Mouse (Mus musculus) adrenal gland, postnatal 36 days (tissue): ENCODE data around the gene Tbc1d16. TPM values are rescaled to one million over a fixed set of nuclear protein-coding genes. Genes with fewer than 3 reads are reported as not detected.
A peak's percentile ranks its signal among the peaks of the same experiment; 100 is the strongest.

ENCODE experiments used
- DNase-seq, 2 experiments: peaks; one replicate each; pipeline ENCODE4 v3.0.0; 2021; ENCODE audit warnings: mixed read lengths in 1 of 2
- total RNA-seq, 2 experiments: library from RNA; stranded (reverse); gene quantifications; 2 replicates each; pipeline ENCODE4 v1.2.3; 2021

Tbc1d16 gene
- total RNA-seq, 2 experiments from 2014 or later, result 14.3 to 15.9 TPM

DNA sequence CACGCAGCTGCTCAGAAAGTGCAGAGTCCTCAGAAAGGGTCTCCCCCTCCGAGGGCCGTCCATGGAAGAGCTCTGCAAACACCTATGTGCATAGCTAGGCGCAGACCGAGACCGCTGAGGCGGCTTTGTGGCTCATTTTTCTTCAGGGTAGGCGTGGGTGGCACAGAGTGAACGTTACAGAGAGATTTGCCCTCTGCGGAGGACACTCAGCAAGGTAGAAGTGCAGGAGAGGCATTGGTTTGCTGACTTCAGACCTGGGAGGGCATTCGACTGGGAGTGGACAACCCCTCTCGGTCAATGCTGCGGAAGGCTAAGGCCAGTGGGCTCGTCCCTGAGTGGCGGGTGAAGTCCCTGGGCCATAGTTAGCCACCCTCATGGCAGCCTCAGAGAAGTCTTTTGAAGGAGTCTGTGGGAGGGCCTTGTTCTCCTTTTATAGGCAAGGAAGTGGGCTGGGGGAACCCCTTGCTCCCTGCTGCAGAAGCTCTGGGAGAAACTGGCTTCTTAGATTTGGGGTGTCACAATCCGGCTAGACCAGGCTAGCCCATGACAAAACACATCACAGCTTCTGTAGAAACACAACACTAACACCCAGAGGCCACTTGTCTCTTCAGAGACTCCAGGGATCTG is 84.8 kb downstream of the Tbc1d16 start:
- DNase-seq, result no peak

DNA sequence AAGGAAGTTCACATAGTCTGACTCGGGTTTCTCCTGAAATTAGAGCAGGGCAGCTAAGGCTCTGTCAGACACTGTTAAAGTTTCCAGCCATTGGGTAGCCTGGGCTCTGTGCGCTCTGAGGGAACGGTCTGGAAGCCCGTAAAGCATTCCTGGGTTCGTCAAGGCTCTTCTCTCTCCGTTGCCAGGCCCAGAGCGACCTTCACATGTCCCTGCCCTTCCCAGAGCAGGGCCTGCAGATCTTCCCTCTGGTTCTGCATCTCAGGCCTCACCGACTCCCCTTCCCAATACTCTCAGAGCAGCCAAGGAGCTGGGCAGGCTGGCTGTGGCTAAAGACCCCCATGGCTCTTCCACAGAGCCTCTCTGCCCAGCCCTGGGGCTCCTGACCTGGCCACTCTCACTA is 85.7 kb downstream of the Tbc1d16 start:
- DNase-seq, result peak; percentile 55 to 58

DNA sequence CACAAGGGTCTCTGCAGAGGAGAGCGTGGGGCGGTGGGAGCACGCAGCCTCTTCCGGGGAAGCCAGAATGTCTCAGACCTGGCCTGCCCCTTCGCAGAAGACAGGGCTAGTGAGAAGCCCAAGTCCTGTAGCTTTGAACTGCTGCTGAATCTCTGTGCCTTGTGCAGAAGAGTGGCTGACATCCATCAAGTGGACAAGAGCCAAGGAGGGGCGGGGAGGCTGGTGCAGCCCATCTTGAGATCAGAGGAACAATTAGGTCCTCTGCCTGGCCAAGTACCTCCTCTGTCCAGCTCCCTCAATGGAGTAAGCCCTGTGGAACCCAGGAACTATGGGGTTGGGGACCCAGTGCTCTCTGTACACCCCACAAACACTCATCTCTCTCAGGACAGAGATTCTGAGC is 89.3 kb downstream of the Tbc1d16 start:
- no peak for DNase-seq

DNA sequence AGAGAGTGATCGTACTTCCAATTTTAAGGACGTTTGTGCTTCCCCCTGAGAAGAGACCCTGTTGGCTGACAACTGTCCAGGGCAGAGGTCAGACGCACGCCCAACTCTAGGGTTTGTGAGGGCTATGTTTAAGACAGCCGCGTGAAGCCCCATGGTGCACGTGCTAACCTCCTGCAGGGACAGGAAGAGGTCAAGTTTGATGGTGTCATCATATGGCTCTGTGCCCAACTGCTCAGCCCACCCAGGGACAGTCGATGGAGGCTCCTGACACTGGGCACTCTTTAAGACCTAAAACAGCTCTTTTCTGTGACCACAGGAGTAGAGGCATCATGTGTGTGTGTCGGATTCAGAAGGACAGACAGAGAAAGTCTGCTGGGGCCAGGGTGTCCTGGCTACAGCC is 90.1 kb downstream of the Tbc1d16 start:
- no peak for DNase-seq

DNA sequence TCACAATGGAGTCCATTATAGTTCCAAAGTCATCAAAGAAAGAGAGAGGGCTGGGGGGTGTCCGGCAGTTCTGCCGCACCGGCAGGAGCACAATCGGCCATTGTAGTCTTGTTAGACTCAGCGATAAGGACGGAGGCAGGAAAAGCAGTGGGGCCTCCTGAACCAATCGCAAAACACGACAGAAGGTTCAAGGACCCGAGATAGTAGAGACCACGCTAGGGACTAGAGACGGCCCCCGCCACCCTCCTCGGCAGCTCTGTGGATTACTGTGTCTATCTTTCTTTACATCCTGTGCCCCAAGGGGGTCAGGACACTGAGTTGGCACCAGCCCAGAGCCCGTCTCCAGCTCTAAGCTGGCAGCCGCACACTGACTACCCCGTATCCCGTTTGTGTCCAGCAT is 93.7 kb downstream of the Tbc1d16 start:
- DNase-seq, result no peak

DNA sequence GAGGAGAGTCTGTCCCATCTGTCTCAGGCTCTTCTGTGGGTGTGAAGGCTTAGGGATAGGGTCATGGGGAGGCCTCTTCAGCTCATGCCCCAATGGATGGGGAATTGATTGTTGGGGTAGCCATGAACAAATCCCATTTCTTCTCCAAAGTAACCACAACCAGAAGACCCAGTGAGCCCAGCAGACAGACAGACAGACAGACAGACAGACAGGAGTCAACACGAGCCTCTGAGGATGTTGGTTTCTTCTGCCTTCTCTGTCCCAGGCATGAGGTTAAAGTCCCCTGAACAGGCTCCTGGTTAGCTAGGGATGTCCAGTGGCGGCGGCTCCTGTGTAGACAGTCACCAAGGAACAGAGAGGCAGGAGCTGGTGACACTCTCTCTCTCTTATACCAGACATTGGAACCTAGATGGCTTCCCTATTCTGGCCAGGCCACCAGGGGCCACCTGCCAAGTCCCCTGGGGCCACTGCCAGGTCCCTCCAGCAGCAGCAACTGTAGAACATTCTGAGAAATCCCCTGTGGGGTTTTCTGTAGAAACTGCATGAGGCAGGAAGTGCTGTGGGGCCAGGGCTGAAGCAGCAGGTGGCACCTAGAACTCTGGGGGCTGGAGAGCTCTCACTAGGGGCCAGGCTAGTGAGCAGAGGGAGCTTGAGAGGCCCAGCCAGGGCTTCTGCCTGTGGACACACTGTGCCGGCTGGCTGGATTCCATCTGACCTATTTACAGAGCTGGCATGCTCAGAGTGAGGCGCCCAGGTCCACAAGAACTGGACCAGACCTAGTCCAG is 94.7 kb downstream of the Tbc1d16 start:
- peak; percentile 84 to 89 for DNase-seq

DNA sequence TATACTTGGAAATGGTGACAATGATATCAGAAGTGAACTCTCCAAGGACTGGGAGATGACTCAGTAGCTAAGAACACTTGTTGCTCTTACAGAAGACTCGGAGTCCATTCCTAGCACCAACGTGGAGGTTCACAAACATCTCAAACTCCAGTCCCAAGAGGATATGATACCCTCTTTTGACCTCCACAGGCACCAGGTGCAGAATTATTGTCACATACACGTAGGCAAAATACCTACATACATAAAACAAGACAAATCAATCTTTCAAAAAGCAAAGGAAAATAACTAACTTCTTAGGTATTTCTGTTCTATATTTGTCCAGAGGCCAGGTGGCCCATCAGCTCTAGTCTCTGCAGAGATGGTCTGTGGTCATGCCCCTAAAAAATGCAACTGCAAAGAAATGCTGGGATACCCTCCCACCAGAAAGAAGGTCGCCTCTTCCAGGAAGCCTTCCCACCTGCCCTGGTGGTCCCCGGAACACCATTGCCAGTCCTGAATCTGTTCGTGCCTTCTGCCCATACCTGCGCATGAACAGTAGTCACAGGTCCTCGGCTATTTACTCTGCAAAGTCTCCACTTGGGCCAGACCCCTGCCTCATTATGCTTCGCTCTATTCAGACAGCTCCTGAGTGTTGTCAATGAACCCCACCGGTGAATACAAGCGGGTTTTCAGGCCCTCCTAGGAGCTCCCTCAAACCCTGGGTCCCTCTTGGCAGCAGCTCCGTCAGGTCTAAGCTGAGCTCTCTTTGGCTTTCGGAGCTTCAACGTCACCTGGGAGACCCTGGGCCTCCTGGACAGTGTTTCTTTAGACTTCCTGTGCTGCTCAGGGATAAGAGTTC is 95.9 kb downstream of the Tbc1d16 start:
- no peak for DNase-seq

DNA sequence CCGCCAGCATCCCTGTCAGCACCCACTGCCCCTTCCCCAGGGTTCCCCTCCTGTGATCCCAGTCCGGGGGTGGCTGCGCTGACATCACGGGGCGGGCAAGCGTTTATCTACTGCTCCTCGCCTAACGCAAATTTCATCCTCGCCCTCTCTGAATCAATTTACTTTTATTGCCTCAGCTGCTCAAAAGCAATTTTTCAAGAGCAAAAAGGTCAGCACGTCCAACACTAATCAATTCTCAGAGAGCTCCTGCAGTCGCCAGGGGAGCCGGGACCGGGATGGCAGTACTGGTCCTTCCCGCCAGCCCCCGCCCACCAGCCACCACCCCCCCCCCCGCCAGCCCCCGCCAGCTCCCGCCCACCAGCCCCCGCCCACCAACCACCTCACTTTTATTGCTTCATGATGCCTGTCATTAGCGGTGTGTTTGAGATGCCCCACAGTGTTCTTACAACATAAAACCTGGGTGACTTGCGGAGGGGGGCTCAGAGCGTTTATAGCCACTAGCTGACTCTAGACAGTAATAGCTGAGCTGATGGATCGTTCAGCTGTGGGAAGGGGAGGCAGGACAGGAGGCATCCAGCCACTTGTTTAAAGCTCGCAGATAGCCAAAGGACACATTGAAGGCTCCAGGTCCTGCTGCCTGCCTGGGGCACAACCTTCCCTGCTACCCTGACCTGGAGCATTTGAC is 98.1 kb downstream of the Tbc1d16 start:
- DNase-seq, result no peak

DNA sequence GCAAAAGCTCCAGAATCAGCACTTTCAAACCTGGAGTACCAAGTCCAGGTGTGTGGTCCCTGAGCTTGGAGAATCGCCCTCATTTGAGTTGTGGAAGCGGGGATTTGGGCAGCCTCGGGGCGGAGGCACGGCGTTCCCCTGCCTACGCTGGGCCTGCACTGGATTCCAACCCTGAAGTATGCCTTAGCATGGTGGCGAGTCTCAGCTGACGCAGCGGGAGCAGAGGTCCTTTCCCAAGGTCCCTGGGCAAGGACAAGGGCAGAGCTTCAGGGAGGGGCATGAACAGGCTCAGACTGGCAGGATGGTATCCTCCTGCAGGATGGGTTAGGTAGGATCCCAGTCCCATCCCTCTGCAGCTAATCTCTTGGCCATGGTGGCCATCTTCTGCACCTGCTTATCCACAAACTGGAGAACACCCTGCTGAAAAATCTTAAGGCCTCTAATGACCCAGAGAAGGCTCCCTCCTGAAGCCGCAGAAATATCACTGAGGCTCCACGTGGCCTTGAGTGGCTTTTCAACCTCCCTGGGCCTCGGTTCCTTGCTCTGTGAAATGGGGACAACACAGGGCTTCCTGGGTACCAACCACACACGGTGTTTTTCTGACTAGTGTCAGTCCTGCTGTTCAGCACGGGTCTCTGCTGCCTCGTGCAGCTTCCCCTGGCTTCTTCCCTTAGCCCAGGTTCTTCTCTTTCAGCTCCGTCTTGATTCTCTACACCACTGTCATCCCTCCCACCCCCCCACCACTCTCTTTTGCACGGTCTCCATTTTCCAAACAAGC is 98.8 kb downstream of the Tbc1d16 start:
- peak; percentile 75 to 83 for DNase-seq

DNA sequence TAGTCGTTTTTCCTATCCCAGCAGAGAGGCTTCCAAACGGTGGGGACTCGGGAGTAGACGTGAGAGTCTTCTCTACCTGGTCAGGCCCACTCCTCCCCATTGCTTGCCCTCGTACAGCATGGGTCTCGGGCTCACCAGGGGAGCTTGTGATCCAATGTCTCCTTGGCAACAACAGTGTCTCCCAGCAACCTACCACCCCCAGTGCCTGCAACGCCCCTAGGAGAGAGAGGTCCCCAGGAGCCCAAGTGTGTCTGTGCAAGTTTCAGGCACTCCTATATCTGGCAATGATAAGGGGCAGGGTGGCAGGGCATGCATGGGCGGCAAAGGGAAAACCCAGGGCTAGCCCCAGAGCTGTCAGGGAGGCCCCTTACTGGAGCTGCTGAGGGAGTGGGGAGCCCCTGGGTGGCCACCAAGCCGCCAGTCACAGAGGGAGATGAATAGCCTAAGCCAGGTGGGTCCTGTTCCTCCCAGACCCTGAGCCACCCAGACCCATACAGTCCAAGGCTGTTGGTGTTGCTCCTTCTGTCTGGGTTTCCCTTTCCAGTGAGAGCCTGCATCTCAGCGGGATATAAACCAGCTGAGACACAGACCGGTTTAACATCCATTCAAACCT is 99.5 kb downstream of the Tbc1d16 start:
- DNase-seq, result no peak

DNA sequence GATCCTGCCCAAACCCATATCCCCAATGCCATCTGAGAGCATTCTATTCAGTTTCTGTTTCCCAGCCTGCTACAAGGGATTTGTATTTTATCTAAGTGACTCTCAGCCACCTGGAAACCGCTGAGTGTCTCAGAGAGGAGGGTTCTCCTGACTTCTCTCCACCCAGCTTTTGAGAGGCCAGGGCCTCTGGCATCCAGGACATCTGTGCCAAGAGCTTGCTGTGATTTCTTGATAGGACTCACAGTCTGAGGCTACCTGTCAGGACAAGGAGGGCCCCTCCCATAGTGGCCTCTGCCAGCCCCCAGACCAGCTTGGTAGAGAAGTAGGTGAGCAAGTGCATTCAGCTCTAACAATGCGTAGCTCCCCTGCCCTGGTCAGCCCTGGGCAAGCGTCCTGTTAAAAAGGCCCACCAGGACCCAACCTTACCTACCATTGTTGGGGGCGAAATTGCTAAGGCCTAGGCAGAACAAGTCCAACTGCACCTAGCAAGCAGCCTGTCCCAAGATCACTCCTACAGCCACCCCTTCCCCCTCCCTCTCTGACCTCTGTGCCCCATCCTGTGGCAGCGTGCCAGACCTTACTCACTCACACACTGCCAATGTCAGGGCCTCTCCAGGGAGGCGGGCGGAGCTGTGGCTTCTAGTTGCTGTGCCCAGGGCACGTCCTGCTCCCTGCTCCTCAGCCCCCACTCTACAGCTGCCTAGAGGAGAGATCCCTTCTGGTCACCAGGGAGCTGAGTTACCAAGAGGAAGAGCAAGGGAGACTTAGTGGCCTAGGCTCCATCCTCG is 100.4 kb downstream of the Tbc1d16 start:
- peak; percentile 96 to 97 for DNase-seq

DNA sequence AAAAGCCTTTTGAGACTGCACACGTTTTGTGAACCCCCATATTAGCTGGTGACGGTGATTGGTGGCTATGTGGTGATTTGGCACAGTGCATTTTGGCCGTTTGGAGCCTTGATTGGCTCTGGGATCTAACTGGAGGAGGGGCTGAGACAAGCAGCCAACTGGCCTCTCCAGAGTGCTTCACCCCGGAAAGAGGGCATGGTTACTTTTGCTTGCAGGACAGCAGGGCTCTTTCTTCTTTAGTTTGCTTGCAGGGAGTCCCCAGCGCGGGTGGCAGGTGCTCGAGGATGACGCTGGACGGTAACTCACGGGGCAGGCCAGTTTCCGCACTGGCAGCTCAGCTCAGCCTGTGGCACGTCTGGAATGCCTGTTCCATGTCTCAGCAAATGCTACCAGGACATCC is 101.2 kb downstream of the Tbc1d16 start:
- peak; percentile 62 to 63 for DNase-seq

DNA sequence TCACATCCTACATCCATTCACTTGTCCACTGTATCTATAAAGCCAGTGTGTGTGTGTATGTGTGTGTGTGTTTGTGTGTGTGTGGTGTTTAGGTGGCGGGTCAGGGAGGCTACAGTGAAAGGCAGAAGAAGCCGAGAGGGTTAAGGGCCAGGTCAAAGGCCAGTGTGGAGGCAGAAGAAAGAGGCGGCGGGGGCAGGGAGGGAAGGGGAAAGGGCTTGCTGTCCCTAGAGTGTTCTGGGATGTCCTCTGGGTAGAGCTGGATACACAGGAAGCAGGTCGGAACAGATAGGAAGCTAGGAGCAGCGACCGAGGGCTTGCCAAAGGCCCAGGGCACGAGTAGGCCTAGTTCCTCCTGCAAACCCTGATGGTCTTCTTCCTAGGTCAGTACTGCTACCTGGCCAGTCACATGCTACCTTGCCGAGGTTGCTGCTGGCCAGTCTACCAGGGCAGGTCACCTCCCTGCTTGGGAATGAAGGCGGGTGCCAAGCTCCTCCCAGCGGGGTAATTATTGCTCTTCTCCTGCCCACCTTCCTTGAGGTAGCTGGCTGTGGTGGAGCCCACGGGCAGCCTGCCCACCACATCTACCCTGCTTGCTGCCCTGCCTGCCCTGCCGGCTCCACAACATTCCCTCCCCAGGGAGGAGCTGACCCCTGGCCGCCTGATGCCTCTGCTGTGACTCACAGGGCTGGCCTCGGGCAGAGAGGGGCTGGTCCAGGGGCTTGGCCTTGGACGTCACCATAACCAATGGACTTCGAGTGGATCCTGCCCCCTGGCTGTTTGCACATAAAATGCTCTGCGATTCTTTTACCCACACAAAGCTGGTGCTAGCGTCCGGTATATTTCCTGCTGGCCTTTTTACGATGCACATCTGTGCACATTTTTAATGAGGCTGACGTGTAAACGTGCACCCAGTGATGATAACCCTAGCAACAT is 102.1 kb downstream of the Tbc1d16 start:
- peak; percentile 97 for DNase-seq

DNA sequence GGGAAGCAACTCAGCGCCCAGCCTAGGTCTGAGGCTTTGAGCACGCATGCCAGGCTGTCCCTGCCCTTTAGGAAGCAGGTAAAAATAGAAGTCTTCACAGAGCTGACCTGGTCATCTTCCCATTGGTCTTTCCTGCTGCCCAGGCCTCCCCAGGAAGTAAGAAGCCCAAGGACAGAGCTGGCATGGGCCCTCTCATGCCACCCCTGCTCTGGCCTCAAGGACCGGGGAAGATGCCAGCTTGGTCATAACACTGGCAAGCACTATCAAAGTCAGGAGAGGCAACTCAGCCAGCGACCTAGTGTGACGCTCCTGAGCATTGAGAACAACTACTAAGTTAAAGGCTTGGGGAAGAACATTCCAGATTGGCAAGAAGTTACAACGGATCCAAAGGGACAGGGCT is 103.8 kb downstream of the Tbc1d16 start:
- peak; percentile 90 to 93 for DNase-seq

DNA sequence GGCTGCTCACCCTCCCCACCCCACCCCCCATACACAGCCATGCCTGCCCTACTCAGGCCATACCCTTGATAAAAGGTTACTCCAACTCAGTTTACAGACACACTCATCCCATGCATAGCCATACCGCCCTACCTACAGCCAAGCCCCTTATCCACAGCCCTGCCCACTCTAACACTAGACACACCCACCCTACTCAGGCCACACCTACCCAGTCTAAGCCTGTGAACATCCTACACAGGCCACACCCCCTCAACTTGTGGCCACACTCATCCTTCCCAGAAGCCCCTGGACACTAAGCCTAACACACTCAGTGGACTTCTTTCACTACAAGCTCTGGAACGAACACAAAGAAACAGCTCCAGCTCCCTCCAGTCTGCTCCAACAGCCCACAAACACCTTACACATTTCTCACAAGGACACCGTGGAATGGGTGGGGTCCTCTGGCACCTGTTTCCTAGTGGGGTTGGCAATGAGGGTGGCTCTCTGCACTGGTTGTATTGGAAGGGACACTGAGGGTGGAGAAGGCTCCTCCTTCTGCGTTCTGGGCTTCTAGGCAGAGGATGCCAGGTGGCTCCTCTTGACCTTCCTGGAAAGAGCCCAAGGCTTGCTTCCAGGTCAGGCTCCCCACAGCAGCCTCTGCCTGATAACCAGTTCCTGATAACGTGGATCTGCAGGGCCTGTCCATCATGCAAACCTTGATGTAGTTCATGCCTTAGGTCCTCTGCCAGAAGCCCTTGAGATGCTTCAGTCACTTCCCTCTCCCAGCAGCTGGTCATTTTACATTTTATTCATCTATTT is 104.6 kb downstream of the Tbc1d16 start:
- DNase-seq, result peak; percentile 39 to 51

DNA sequence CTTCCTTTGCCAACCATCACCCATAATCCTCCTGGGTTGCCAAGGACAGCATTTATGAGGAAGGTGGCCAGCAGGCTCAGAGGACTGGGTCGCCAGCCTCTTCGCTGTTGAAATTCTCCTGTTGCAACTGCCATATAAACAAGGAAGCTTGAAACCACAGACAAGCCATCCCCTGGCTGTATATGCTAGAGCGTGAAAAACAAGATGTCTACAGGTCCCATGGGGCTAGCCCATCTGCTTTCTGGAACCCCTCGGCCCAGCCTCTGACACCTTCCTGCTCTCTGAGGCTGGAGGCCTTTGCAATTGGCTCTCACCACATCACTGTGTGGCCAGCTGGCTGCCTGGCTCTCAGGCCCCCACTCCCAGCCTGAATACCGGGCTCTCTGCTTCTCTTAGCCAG is 105.9 kb downstream of the Tbc1d16 start:
- DNase-seq, result no peak

DNA sequence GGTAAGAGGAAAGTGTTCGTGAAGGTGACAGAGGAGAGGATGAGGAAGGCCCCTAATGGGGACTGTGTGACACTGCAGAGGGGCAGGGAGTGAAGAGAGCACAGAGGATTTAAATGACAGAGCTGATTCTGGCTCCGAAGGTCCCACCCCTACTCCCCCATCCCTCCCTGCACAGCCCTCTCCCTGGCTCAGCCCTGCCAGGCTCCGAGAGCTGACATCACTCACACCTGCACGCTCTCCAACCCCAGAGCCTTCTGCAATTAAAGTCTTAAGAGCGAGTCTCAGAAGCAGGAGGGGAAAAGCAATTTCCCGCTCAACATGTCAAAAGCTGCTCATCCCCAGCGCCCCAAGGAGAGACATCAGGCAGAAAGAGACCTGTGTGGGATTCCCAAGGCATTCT is 109.4 kb downstream of the Tbc1d16 start:
- no peak for DNase-seq

DNA sequence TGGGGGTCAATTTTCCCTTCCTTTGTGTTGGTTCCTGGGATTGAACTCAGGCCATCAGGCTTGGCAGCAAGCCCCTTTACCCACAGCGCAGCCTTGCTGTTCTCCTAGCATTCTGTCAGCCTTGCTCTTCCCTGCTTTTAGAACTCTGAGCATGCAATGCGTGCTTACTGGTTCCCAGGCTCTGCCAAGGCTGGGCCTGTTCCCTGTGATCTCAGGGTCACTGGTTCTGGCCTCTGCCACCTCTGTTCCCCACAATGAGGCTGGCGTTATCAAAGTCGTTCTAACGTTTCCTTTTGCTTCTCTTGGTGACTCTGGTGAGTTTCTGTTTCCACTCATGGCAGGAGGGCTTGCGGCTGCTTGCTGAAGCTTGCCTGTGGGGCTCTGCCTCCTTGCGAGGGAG is 110.4 kb downstream of the Tbc1d16 start:
- DNase-seq, result peak; percentile 53 to 62
